Mouse (Mus musculus) small intestine, adult 2 months (tissue): ENCODE results near the gene Krtap4-13. TPM values are rescaled to one million over a fixed set of nuclear protein-coding genes. Genes with fewer than 3 reads are reported as not detected.
"Not testable (repeated sequence)": the region's sequence is repeated elsewhere in the genome, so short reads cannot be mapped to it uniquely, and the experiment has no call there.

Experiments used
- H3K27ac ChIP-seq: fragments of 200-500 bp; 2 replicates; pipeline ENCODE4 v1.5.1; 2012; ENCODE audit warnings: low read depth, low read length, control low read depth, inconsistent platforms; ENCODE audit not compliant: insufficient read depth
- H3K27me3 ChIP-seq: fragments of 200-500 bp; 2 replicates; pipeline ENCODE4 v1.6.1; 2012; ENCODE audit warnings: mild to moderate bottlenecking, moderate library complexity, low read length, inconsistent platforms; ENCODE audit not compliant: control insufficient read depth, insufficient read depth
- H3K36me3 ChIP-seq: fragments of 200-500 bp; 2 replicates; pipeline ENCODE4 v1.6.1; 2012; ENCODE audit warnings: mild to moderate bottlenecking, low read length, control low read depth, inconsistent platforms; ENCODE audit not compliant: control insufficient read depth, insufficient read depth
- H3K4me1 ChIP-seq: fragments of 200-500 bp; 2 replicates; pipeline ENCODE4 v1.6.1; 2012; ENCODE audit warnings: low read length, inconsistent platforms, mixed read lengths; ENCODE audit not compliant: control insufficient read depth, insufficient read depth, insufficient read length
- H3K4me3 ChIP-seq: fragments of 200-500 bp; 2 replicates; pipeline ENCODE4 v1.5.1; 2012; ENCODE audit warnings: low read depth, mild to moderate bottlenecking, control low read depth, inconsistent platforms, low read length, moderate library complexity
- CTCF ChIP-seq: fragments of 200-500 bp; IDR thresholded peaks from 2 replicates; pipeline ENCODE4 v1.5.1; 2012; ENCODE audit warnings: low read depth, mild to moderate bottlenecking, control low read depth, inconsistent platforms, low read length, moderate library complexity, mixed read lengths; ENCODE audit not compliant: insufficient replicate concordance, insufficient read length; ENCODE audit errors: extremely low read depth
- POLR2A ChIP-seq: fragments of 200-500 bp; IDR thresholded peaks from 2 replicates; pipeline ENCODE4 v1.6.1; 2012; ENCODE audit warnings: low read depth, mild to moderate bottlenecking, control low read depth, inconsistent platforms, low read length, moderate library complexity
- WGBS: fragments of 180-500 bp; shearing (Covaris S2); methylation state at CpG from one replicate; pipeline ENCODE4 v1.1.7; 2018; 5-methylcytosine and 5-hydroxymethylcytosine counted together
- polyA plus RNA-seq: library from polyadenylated mRNA; depleted of rRNA; stranded (reverse); fragments of >200 nt; gene quantifications from 2 replicates; pipeline ENCODE4 v1.2.3, GENCODE M21; 2012; rRNA removed

Krtap4-13 gene
- polyA plus RNA-seq, 1 experiment, result not detected

GRCm38 (mm10) chr11:99793367-99793766 lies 16.3 kb downstream of the Krtap4-13 start, which contains the start of gene Gm11596:
Gene Gm11596, minus strand, starts transcription at chr11:99793467.
- no peaks in the 10 kb centered on the region for H3K36me3 ChIP-seq
- H3K27ac ChIP-seq, result no peak within 1 kb of the TSS
- no peak within 1 kb of the TSS for H3K4me3 ChIP-seq
- TF ChIP-seq CTCF, result no peak
- TF ChIP-seq POLR2A, result no peak
- H3K27me3 ChIP-seq, result no peaks in the 10 kb centered on the region
- 70% methylated on average over 2 of the region's 2 CpGs for WGBS
- H3K4me1 ChIP-seq, result no peaks in the 10 kb centered on the region

DNA sequence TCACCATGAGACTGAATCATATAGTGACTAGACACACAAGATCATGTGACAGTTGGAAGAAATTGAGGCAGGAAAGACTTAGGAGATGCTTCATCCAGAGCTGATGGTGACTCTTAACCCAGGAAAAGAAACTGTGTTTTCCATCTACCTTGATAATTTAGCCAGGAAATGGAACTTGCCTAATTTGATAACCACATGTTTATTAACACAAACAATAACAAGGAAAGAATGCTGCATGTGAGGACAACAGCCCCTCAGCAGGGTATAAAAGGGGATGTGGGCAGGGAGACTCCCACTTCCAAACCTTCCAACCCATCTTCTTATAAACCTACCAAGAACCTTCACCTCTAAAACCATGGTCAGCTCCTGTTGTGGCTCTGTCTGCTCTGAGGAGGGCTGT lies 24.8 kb downstream of the Krtap4-13 start, which contains the start of gene Krtap4-9:
Krtap4-9 (plus strand) TSS at position 301 of the 400 bp plus-strand sequence.
- H3K27ac ChIP-seq, H3K4me1 ChIP-seq, H3K27me3 ChIP-seq, H3K4me3 ChIP-seq, H3K36me3 ChIP-seq: not testable (repeated sequence)

DNA sequence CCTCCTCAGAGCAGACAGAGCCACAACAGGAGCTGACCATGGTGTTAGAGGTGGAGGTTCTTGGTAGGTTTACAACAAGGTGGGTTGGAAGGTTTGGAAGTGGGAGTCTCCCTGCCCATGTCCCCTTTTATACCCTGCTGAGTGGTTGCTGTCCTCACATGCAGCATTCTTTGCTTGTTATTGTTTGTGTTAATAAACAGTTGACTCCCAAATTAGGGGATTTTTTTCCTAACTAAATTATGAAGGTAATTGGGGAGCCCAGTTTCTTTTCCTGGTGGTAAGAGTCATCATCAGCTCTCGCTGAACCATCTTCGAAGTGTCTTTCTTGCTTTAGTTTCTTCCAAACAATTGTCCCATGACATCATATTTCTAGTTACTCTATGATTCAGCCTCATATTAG lies 29.1 kb downstream of the Krtap4-13 start, which contains the start of gene Krtap4-8:
Krtap4-8 (minus strand) TSS at position 101 of the 400 bp plus-strand sequence.
- TF ChIP-seq POLR2A, result no peak
- no peak for TF ChIP-seq CTCF
- Histone ChIP-seq H3K27me3 (no peaks in the 10 kb centered on the region), H3K4me3 (no peak within 1 kb of the TSS), H3K4me1 (no peaks in the 10 kb centered on the region), H3K27ac (no peak within 1 kb of the TSS), H3K36me3 (no peaks in the 10 kb centered on the region)
- WGBS, result 93% methylated on average over 2 of the region's 2 CpGs

GRCm38 (mm10) chr11:99778401-99778800 lies 31.3 kb downstream of the Krtap4-13 start:
- Histone ChIP-seq H3K4me3 (no peak overlapping the region), H3K27ac (no peak overlapping the region), H3K27me3 (no peaks in the 10 kb centered on the region), H3K4me1 (no peaks in the 10 kb centered on the region), H3K36me3 (no peaks in the 10 kb centered on the region)
- TF ChIP-seq POLR2A (no peak), CTCF (no peak)
- WGBS, result 68% methylated on average over 7 of the region's 7 CpGs

DNA sequence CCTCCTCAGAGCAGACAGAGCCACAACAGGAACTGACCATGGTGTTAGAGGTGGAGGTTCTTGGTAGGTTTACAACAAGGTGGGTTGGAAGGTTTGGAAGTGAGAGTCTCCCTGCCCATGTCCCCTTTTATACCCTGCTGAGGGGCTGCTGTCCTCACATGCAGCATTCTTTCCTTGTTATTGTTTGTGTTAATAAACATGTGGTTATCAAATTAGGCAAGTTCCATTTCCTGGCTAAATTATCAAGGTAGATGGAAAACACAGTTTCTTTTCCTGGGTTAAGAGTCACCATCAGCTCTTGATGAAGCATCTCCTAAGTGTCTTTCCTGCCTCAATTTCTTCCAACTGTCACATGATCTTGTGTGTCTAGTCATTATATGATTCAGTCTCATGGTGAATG lies 36.9 kb downstream of the Krtap4-13 start, which contains the start of gene Gm11595:
Gm11595 (minus strand) TSS at position 101 of the 400 bp plus-strand sequence.
- not testable (repeated sequence) for H3K27ac ChIP-seq, H3K36me3 ChIP-seq, H3K4me1 ChIP-seq, H3K27me3 ChIP-seq, H3K4me3 ChIP-seq

GRCm38 (mm10) chr11:99768410-99768809 lies 41.3 kb downstream of the Krtap4-13 start:
- H3K27ac ChIP-seq, result no peak overlapping the region
- WGBS, result 80% methylated on average over 2 of the region's 2 CpGs
- H3K4me3 ChIP-seq, result no peak overlapping the region
- H3K36me3 ChIP-seq, result no peaks in the 10 kb centered on the region
- TF ChIP-seq POLR2A (no peak), CTCF (no peak)
- H3K4me1 ChIP-seq, result no peaks in the 10 kb centered on the region
- 0 out of 2 replicates have a peak, but pooled peaks cover 2% of the 10 kb centered on the region for H3K27me3 ChIP-seq

Other genes starting within 250 kb of the Krtap4-13 start
- gene Krtap3-1, start 243.3 kb downstream of the Krtap4-13 start, polyA plus RNA-seq, result 0.47 and 2.7 TPM in 2 replicates
- not detected in 2 replicates for gene Krtap1-5, start 228.9 kb downstream of the Krtap4-13 start, polyA plus RNA-seq
- gene Krtap1-4, start 226.2 kb downstream of the Krtap4-13 start, polyA plus RNA-seq, result not detected in 2 replicates
- not detected in 2 replicates for gene Krtap1-3, start 218.6 kb downstream of the Krtap4-13 start, polyA plus RNA-seq
- not detected in 2 replicates for gene Krtap9-3, start 211.8 kb downstream of the Krtap4-13 start, polyA plus RNA-seq
- gene Gm11938, start 206.6 kb downstream of the Krtap4-13 start, polyA plus RNA-seq, result 1.3 TPM in 1 of 2 replicates, not detected in the other
- not detected in 2 replicates for gene Gm11937, start 199.7 kb downstream of the Krtap4-13 start, polyA plus RNA-seq
- gene Krtap2-4, start 195.0 kb downstream of the Krtap4-13 start, polyA plus RNA-seq, result 0.29 and 1.9 TPM in 2 replicates
- gene Gm11562, start 189.5 kb downstream of the Krtap4-13 start, polyA plus RNA-seq, result 1.9 TPM in 1 of 2 replicates, not detected in the other
- not detected in 2 replicates for gene Krtap4-1, start 181.7 kb downstream of the Krtap4-13 start, polyA plus RNA-seq
- gene Krtap4-2, start 174.8 kb downstream of the Krtap4-13 start, polyA plus RNA-seq, result not detected in 2 replicates
- gene Krtap4-7, start 165.8 kb downstream of the Krtap4-13 start, polyA plus RNA-seq, result not detected in 2 replicates
- gene Gm11555, start 159.7 kb downstream of the Krtap4-13 start, polyA plus RNA-seq, result not detected in 2 replicates
- gene Gm11563, start 150.9 kb downstream of the Krtap4-13 start, polyA plus RNA-seq, result not detected in 2 replicates
- gene Krtap4-6, start 143.9 kb downstream of the Krtap4-13 start, polyA plus RNA-seq, result not detected in 2 replicates
- not detected in 2 replicates for gene Gm14190, start 119.2 kb downstream of the Krtap4-13 start, polyA plus RNA-seq
- gene Gm14180, start 75.6 kb downstream of the Krtap4-13 start, polyA plus RNA-seq, result not detected in 2 replicates
- not detected in 2 replicates for gene Gm11595, start 37.0 kb downstream of the Krtap4-13 start, polyA plus RNA-seq
- gene Krtap4-8, start 29.2 kb downstream of the Krtap4-13 start, polyA plus RNA-seq, result not detected in 2 replicates
- gene Krtap4-9, start 24.7 kb downstream of the Krtap4-13 start, polyA plus RNA-seq, result not detected in 2 replicates
- not detected in 2 replicates for gene Gm11596, start 16.4 kb downstream of the Krtap4-13 start, polyA plus RNA-seq
- not detected in 2 replicates for gene Gm11569, start 11.0 kb downstream of the Krtap4-13 start, polyA plus RNA-seq
- gene Gm11554, start 5.4 kb downstream of the Krtap4-13 start, polyA plus RNA-seq, result not detected in 2 replicates
- gene Gm11564, start 5.8 kb upstream of the Krtap4-13 start, polyA plus RNA-seq, result not detected in 2 replicates
- not detected in 2 replicates for gene 2300003K06Rik, start 28.2 kb upstream of the Krtap4-13 start, polyA plus RNA-seq
- 1.9 and 3.2 TPM in 2 replicates for gene Krtap4-16, start 41.7 kb upstream of the Krtap4-13 start, polyA plus RNA-seq
- not detected in 2 replicates for gene Gm11568, start 48.0 kb upstream of the Krtap4-13 start, polyA plus RNA-seq
- gene Gm11559, start 54.6 kb upstream of the Krtap4-13 start, polyA plus RNA-seq, result not detected in 2 replicates
- not detected in 2 replicates for gene Krtap9-1, start 63.5 kb upstream of the Krtap4-13 start, polyA plus RNA-seq
- not detected in 2 replicates for gene Gm11567, start 69.3 kb upstream of the Krtap4-13 start, polyA plus RNA-seq
- gene Krtap31-1, start 98.0 kb upstream of the Krtap4-13 start, polyA plus RNA-seq, result not detected in 2 replicates
- gene Gm11565, start 104.9 kb upstream of the Krtap4-13 start, polyA plus RNA-seq, result not detected in 2 replicates
- not detected in 2 replicates for gene Krtap31-2, start 126.4 kb upstream of the Krtap4-13 start, polyA plus RNA-seq
- not detected in 2 replicates for gene Krtap9-5, start 138.6 kb upstream of the Krtap4-13 start, polyA plus RNA-seq
- not detected in 2 replicates for gene Krtap29-1, start 169.2 kb upstream of the Krtap4-13 start, polyA plus RNA-seq
- not detected in 2 replicates for gene Krtap16-1, start 176.7 kb upstream of the Krtap4-13 start, polyA plus RNA-seq
- not detected in 2 replicates for gene Krtap17-1, start 184.1 kb upstream of the Krtap4-13 start, polyA plus RNA-seq
- not detected in 2 replicates for gene Krt33a, start 206.3 kb upstream of the Krtap4-13 start, polyA plus RNA-seq
- not detected in 2 replicates for gene Krt33b, start 220.0 kb upstream of the Krtap4-13 start, polyA plus RNA-seq
- gene Krt34, start 231.7 kb upstream of the Krtap4-13 start, polyA plus RNA-seq, result not detected in 2 replicates
- gene Krt31, start 240.7 kb upstream of the Krtap4-13 start, polyA plus RNA-seq, result 0.20 TPM in 1 of 2 replicates, not detected in the other